Mouse (Mus musculus): ENCODE measurements around the gene Gm26566.
A peak's percentile ranks its signal among the peaks of the same experiment; 100 is the strongest.

DNA sequence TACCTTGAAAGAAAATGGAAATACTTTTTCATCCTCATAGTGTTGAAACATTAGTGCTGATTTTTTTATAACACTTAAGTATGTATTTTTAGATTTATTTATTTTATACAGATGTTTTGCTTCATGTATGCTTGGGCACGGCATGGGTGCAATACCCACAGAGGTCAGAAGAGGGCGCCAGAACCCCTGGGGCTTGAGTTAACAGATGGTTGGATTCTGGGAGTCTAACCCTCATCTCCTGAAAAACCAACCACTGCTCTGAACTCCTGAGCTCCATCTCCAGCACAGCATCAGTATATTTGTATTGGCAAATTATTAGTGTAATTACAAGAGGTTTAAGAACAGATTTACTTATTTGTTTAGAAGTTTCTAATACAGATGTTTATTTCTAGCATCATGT, 16.9 kb downstream of the Gm26566 start:
- TF ChIP-seq CTCF (IDR thresholded peaks at IDR 0.05; ENCODE audit: borderline replicate concordance, insufficient read depth, low read length) (peak; percentile 62; the same call in 1 of the 2 replicates), POLR2A (IDR thresholded peaks at IDR 0.05; ENCODE audit: low read depth, low read length) (no peak)

All from embryonic fibroblast, embryonic 13.5 days (primary cell).